Mouse (Mus musculus) ES-CJ7 (cell line): ENCODE results near the gene Gpat2.

Experiments used
- DNase-seq: peaks from one replicate; pipeline ENCODE4 v3.0.0; 2011; ENCODE audit warnings: low read depth, low spot score

The Gpat2 gene

GRCm38 (mm10) chr2:127444055-127444789, 19.2 kb downstream of the Gpat2 start, which contains the start of gene Fahd2a:
TSS of gene Fahd2a (minus strand) at chr2:127444565.
- DNase-seq, result peak; percentile 95

GRCm38 (mm10) chr2:127446847-127447246, 21.8 kb downstream of the Gpat2 start:
- DNase-seq, result no peak

- DNase-seq, result peak; percentile 37
These were observed 24.7 kb downstream of the Gpat2 start for GRCm38 (mm10) chr2:127449691-127450090.

- DNase-seq, result no peak
These were observed 26.7 kb downstream of the Gpat2 start for GRCm38 (mm10) chr2:127451748-127452147.

- peak; percentile 34 for DNase-seq
These were observed 28.1 kb downstream of the Gpat2 start for GRCm38 (mm10) chr2:127453141-127453540.

- DNase-seq, result peak; percentile 74
These were observed 28.8 kb downstream of the Gpat2 start for GRCm38 (mm10) chr2:127453764-127454163.

GRCm38 (mm10) chr2:127459341-127459740, 34.3 kb downstream of the Gpat2 start:
- DNase-seq, result no peak

- DNase-seq, result no peak
These were observed 36.4 kb downstream of the Gpat2 start for GRCm38 (mm10) chr2:127461351-127461750.

GRCm38 (mm10) chr2:127462314-127462713, 37.3 kb downstream of the Gpat2 start:
- DNase-seq, result peak; percentile 62

- DNase-seq, result no peak
These were observed 45.2 kb downstream of the Gpat2 start for GRCm38 (mm10) chr2:127470183-127470582.

GRCm38 (mm10) chr2:127470661-127471060, 45.7 kb downstream of the Gpat2 start:
- no peak for DNase-seq

- no peak for DNase-seq
These were observed 46.3 kb downstream of the Gpat2 start for GRCm38 (mm10) chr2:127471281-127471680.

GRCm38 (mm10) chr2:127472279-127472678, 47.3 kb downstream of the Gpat2 start:
- no peak for DNase-seq

GRCm38 (mm10) chr2:127479210-127479609, 54.2 kb downstream of the Gpat2 start:
- no peak for DNase-seq

- DNase-seq, result no peak
These were observed 54.8 kb downstream of the Gpat2 start for GRCm38 (mm10) chr2:127479763-127480162.

- DNase-seq, result peak; percentile 40
These were observed 57.0 kb downstream of the Gpat2 start for GRCm38 (mm10) chr2:127481841-127482532.

- DNase-seq, result peak; percentile 72
These were observed 57.5 kb downstream of the Gpat2 start for GRCm38 (mm10) chr2:127482533-127482911.

- peak; percentile 47 for DNase-seq
These were observed 58.0 kb downstream of the Gpat2 start for GRCm38 (mm10) chr2:127483001-127483400.

GRCm38 (mm10) chr2:127484476-127485170, 59.6 kb downstream of the Gpat2 start:
- peak; percentile 86 for DNase-seq
